Mouse (Mus musculus) limb, embryonic 12.5 days (tissue): ENCODE measurements around the gene Parp2. TPM values are rescaled to one million over a fixed set of nuclear protein-coding genes. Genes with fewer than 3 reads are reported as not detected.
A peak's percentile ranks its signal among the peaks of the same experiment; 100 is the strongest.
"Not testable (repeated sequence)": the region's sequence is repeated elsewhere in the genome, so short reads cannot be mapped to it uniquely, and the experiment has no call there.

Experiments
- ATAC-seq: fragments of 200-750 bp; cut with Nextera tagmentation; 2 replicates; pipeline ENCODE4 v1.8.0; 2017; ENCODE audit warnings: low read depth, moderate TSS enrichment; ENCODE audit not compliant: insufficient number of reproducible peaks, insufficient read depth, low FRiP score, low TSS enrichment
- H3K27ac ChIP-seq: fragments of 300-500 bp; sonication (generic); 2 replicates; pipeline ENCODE4 v1.5.1; 2016; ENCODE audit warnings: mild to moderate bottlenecking, moderate library complexity
- H3K27me3 ChIP-seq: fragments of 300-500 bp; sonication (generic); 2 replicates; pipeline ENCODE4 v1.6.1; 2016; ENCODE audit warnings: mild to moderate bottlenecking, moderate library complexity
- H3K36me3 ChIP-seq: fragments of 300-500 bp; sonication (generic); 2 replicates; pipeline ENCODE4 v1.6.1; 2016; ENCODE audit warnings: mild to moderate bottlenecking, moderate library complexity
- H3K4me1 ChIP-seq: fragments of 300-500 bp; sonication (generic); replicated peaks from 2 replicates; pipeline ENCODE4 v1.6.1; 2016
- H3K4me2 ChIP-seq: fragments of 300-500 bp; sonication (generic); 2 replicates; pipeline ENCODE4 v1.6.1; 2016; ENCODE audit warnings: mild to moderate bottlenecking, moderate library complexity
- H3K4me3 ChIP-seq: fragments of 300-500 bp; sonication (generic); replicated peaks from 2 replicates; pipeline ENCODE4 v1.5.1; 2016; ENCODE audit warnings: mild to moderate bottlenecking
- H3K9ac ChIP-seq: fragments of 300-500 bp; sonication (generic); replicated peaks from 2 replicates; pipeline ENCODE4 v1.6.1; 2016; ENCODE audit warnings: mild to moderate bottlenecking, moderate library complexity
- H3K9me3 ChIP-seq: fragments of 300-500 bp; sonication (generic); 2 replicates; pipeline ENCODE4 v1.6.1; 2016; ENCODE audit warnings: mild to moderate bottlenecking, moderate library complexity
- WGBS: fragments of 180-500 bp; shearing (Covaris S2); methylation state at CpG from one replicate; pipeline ENCODE4 v1.1.7; 2016; 5-methylcytosine and 5-hydroxymethylcytosine counted together
- polyA plus RNA-seq: library from polyadenylated mRNA; unstranded; fragments of >200 nt; fragmentation: Nextera tagmentation; extraction: Ambion mirVana; gene quantifications from 2 replicates; pipeline ENCODE4 v1.2.1, GENCODE M21; 2016

Parp2 gene
- polyA plus RNA-seq, 1 experiment from 2014 or later, result 60.3 TPM

- 77% methylated on average over 3 of the region's 3 CpGs for WGBS
- Histone ChIP-seq H3K27me3 (no peaks in the 10 kb centered on the region), H3K36me3 (peaks cover 4% of the 10 kb centered on the region; the same call in 1 of the 2 replicates), H3K4me1 (no peaks in the 10 kb centered on the region), H3K9ac (no peak overlapping the region), H3K4me2 (no peak overlapping the region), H3K9me3 (no peaks in the 10 kb centered on the region), H3K27ac (no peak overlapping the region), H3K4me3 (no peak overlapping the region)
- ATAC-seq, result no peak
These were observed 22.2 kb downstream of the Parp2 start for GRCm38 (mm10) chr14:50829878-50830277.

- peaks cover 7% of the 10 kb centered on the region for H3K36me3 ChIP-seq
- H3K4me3 ChIP-seq, result no peak overlapping the region
- ATAC-seq, result no peak
- no peaks in the 10 kb centered on the region for H3K9me3 ChIP-seq
- H3K27me3 ChIP-seq, result no peaks in the 10 kb centered on the region
- no peaks in the 10 kb centered on the region for H3K4me1 ChIP-seq
- 86% methylated on average over 10 of the region's 10 CpGs for WGBS
- H3K9ac ChIP-seq, result no peak overlapping the region
- H3K4me2 ChIP-seq, result no peak overlapping the region
- no peak overlapping the region for H3K27ac ChIP-seq
These were observed 26.3 kb downstream of the Parp2 start for GRCm38 (mm10) chr14:50833964-50834363.

GRCm38 (mm10) chr14:50834435-50834834 is 26.8 kb downstream of the Parp2 start:
- 54% methylated on average over 2 of the region's 2 CpGs for WGBS
- no peak overlapping the region for H3K27ac ChIP-seq

GRCm38 (mm10) chr14:50837236-50837635 is 29.6 kb downstream of the Parp2 start:
- WGBS, result 57% methylated on average over 6 of the region's 6 CpGs
- H3K4me1 ChIP-seq, result no peaks in the 10 kb centered on the region
- no peak for ATAC-seq
- H3K4me2 ChIP-seq, result no peak overlapping the region
- H3K9ac ChIP-seq, result no peak overlapping the region
- H3K27me3 ChIP-seq, result no peaks in the 10 kb centered on the region
- no peak overlapping the region for H3K27ac ChIP-seq
- no peak overlapping the region for H3K4me3 ChIP-seq
- H3K9me3 ChIP-seq, result no peaks in the 10 kb centered on the region
- H3K36me3 ChIP-seq, result peaks cover 9% of the 10 kb centered on the region

More at GRCm38 (mm10) chr14:50834435-50834834, 26.8 kb downstream of the Parp2 start:
- H3K4me3 ChIP-seq, result no peak overlapping the region
- no peak overlapping the region for H3K9ac ChIP-seq
- H3K4me2 ChIP-seq, result no peak overlapping the region
- H3K36me3 ChIP-seq, result peaks cover 3% of the 10 kb centered on the region; the same call in 1 of the 2 replicates
- ATAC-seq, result no peak
- no peaks in the 10 kb centered on the region for H3K9me3 ChIP-seq
- H3K27me3 ChIP-seq, result no peaks in the 10 kb centered on the region
- no peaks in the 10 kb centered on the region for H3K4me1 ChIP-seq

- 82% methylated on average over 5 of the region's 5 CpGs for WGBS
- Histone ChIP-seq H3K27me3 (no peaks in the 10 kb centered on the region), H3K27ac (no peak overlapping the region), H3K4me2 (no peak overlapping the region), H3K36me3 (peaks cover 44% of the 10 kb centered on the region), H3K4me3 (no peak overlapping the region), H3K9ac (no peak overlapping the region), H3K4me1 (no peaks in the 10 kb centered on the region), H3K9me3 (no peaks in the 10 kb centered on the region)
- ATAC-seq, result no peak
These were observed 48.1 kb downstream of the Parp2 start for GRCm38 (mm10) chr14:50855788-50856187.

GRCm38 (mm10) chr14:50862641-50863040 is 55.0 kb downstream of the Parp2 start:
- no peaks in the 10 kb centered on the region for H3K4me1 ChIP-seq
- H3K4me2 ChIP-seq, result no peak overlapping the region
- H3K9me3 ChIP-seq, result no peaks in the 10 kb centered on the region
- ATAC-seq, result no peak
- no peak overlapping the region for H3K27ac ChIP-seq
- H3K4me3 ChIP-seq, result no peak overlapping the region
- H3K27me3 ChIP-seq, result no peaks in the 10 kb centered on the region
- 92% methylated on average over 10 of the region's 10 CpGs for WGBS
- H3K36me3 ChIP-seq, result peaks cover 24% of the 10 kb centered on the region
- H3K9ac ChIP-seq, result no peak overlapping the region

GRCm38 (mm10) chr14:50865005-50865404 is 57.4 kb downstream of the Parp2 start:
- not testable (repeated sequence) for H3K27ac ChIP-seq, H3K4me2 ChIP-seq, H3K9me3 ChIP-seq, H3K9ac ChIP-seq, H3K4me1 ChIP-seq, ATAC-seq, H3K4me3 ChIP-seq, H3K27me3 ChIP-seq
- peaks cover 20% of the 10 kb centered on the region; the same call in 1 of the 2 replicates for H3K36me3 ChIP-seq

- H3K36me3 ChIP-seq, result peaks cover 11% of the 10 kb centered on the region; the same call in 1 of the 2 replicates
- no peak for ATAC-seq
- no peak overlapping the region for H3K9ac ChIP-seq
- no peak overlapping the region for H3K27ac ChIP-seq
- no peak overlapping the region for H3K4me2 ChIP-seq
- H3K27me3 ChIP-seq, result no peaks in the 10 kb centered on the region
- WGBS, result 96% methylated on average over 3 of the region's 3 CpGs
- no peaks in the 10 kb centered on the region for H3K9me3 ChIP-seq
- no peaks in the 10 kb centered on the region for H3K4me1 ChIP-seq
- H3K4me3 ChIP-seq, result no peak overlapping the region
These were observed 59.3 kb downstream of the Parp2 start for GRCm38 (mm10) chr14:50866966-50867365.

- no peaks in the 10 kb centered on the region for H3K4me1 ChIP-seq
- ATAC-seq, result no peak
These were observed 60.6 kb downstream of the Parp2 start for GRCm38 (mm10) chr14:50868211-50868610.

GRCm38 (mm10) chr14:50868656-50869055 is 61.0 kb downstream of the Parp2 start:
- Histone ChIP-seq H3K4me3 (no peak overlapping the region), H3K27ac (no peak overlapping the region), H3K27me3 (no peaks in the 10 kb centered on the region), H3K4me1 (no peaks in the 10 kb centered on the region), H3K36me3 (0 out of 2 replicates have a peak, but pooled peaks cover 5% of the 10 kb centered on the region), H3K9me3 (no peaks in the 10 kb centered on the region), H3K4me2 (no peak overlapping the region), H3K9ac (no peak overlapping the region)
- ATAC-seq, result no peak
- WGBS, result 83% methylated on average over 5 of the region's 5 CpGs

More at GRCm38 (mm10) chr14:50868211-50868610, 60.6 kb downstream of the Parp2 start:
- no peaks in the 10 kb centered on the region for H3K27me3 ChIP-seq
- H3K36me3 ChIP-seq, result 0 out of 2 replicates have a peak, but pooled peaks cover 5% of the 10 kb centered on the region
- H3K4me2 ChIP-seq, result no peak overlapping the region
- H3K9ac ChIP-seq, result no peak overlapping the region
- no peak overlapping the region for H3K27ac ChIP-seq
- WGBS, result 77% methylated on average over 4 of the region's 4 CpGs
- no peaks in the 10 kb centered on the region for H3K9me3 ChIP-seq
- H3K4me3 ChIP-seq, result no peak overlapping the region

- Histone ChIP-seq H3K27me3 (no peaks in the 10 kb centered on the region), H3K36me3 (0 out of 2 replicates have a peak, but pooled peaks cover 5% of the 10 kb centered on the region), H3K4me2 (peak within 1 kb of the TSS; percentile 63), H3K4me3 (peak within 1 kb of the TSS; percentile 48), H3K9ac (peak within 1 kb of the TSS; percentile 59), H3K4me1 (no peaks in the 10 kb centered on the region), H3K9me3 (no peaks in the 10 kb centered on the region), H3K27ac (peak within 1 kb of the TSS; percentile 78)
- ATAC-seq, result peak; percentile 84
- 8% methylated on average over 32 of the region's 32 CpGs for WGBS
These were observed 62.5 kb downstream of the Parp2 start, which contains the start of gene Tep1 for GRCm38 (mm10) chr14:50869889-50870804. Gene Tep1 (minus strand): TSS chr14:50870560.
